Mouse (Mus musculus) frontal cortex, postnatal 14 days (tissue): ENCODE data around the gene Wdr73.
"Not testable (repeated sequence)": the region's sequence is repeated elsewhere in the genome, so short reads cannot be mapped to it uniquely, and the experiment has no call there.

ENCODE experiments used
- DNase-seq, 2 experiments: peaks; one replicate each; pipeline ENCODE4 v3.0.0; 2022; ENCODE audit warnings: low spot score in 2 of 2

The Wdr73 gene

DNA sequence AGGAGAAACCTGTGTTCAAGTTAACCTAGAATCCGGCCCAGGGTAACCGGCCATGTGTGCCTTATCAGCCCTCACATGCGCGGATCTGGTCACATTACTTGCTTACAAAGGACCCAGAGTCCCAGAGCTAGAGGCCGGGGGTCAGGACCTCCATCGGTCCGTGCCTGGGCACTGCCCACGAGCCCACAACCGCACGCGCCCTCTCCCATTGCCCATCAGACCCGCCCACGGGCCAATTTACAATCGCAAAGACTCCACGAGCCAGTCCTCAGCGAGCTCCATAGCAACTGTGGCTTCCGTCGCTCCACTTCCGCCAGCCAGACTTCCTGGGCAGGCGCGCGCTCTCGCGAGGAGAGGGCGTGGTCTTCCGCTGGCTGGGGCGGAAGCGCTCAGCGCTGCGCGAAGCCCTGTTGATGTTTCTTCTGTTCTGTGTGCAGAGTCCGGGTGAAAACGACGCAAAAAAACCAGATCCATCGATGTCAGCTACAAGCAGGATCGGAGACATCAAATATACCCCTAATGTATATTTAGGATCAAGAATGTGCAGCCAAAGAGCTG, at the start of gene Wdr73:
Gene Wdr73, minus strand, starts transcription at position 326 of the 558 bp plus-strand sequence.
- peak; percentile 82 to 83 for DNase-seq

DNA sequence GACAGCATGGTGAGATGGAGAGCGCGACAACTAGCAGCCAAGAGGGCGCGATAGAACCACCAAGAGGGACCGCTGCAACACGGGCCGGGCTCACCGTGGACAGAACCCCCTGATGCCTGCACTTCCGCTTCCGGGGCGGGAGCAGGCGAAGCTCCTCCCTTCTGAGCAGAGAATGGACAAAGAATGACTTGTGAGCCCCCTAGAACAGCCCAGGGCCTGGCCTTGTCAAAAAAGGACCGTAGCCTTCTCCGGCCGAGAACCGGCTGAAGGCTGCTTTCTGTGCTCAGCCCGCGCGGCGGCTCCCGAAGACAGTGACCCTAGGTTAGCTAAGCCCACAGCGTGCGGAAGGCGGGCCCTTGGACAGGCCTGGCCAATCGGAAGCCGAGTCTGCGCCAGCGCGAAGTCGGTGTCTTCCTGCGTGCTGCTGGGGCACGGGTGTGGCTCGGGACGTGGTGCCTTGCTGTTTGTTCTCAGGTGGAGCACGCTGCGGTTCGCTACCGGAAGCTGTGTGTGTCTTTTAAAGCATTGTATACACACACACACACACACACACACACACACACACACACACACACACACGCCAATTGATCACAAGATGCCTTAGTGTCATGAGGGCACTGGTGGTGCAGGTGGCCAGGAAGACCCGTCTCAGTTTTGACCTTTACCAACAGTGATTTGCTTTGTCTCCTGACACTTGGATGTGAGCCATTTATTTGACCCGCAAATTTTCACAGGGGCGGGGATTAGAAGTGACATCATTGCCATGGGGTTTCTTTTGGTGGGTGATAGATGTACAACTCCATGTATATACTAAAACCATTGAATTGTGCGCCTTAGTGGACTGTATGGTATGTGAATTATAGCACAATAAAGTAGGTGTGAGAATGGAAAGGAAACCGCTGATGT, 46.6 kb upstream of the Wdr73 start, which contains the start of gene Sec11a:
Gene Sec11a, minus strand, starts transcription at position 336 of the 906 bp plus-strand sequence.
- peak; percentile 90 to 92 for DNase-seq

DNA sequence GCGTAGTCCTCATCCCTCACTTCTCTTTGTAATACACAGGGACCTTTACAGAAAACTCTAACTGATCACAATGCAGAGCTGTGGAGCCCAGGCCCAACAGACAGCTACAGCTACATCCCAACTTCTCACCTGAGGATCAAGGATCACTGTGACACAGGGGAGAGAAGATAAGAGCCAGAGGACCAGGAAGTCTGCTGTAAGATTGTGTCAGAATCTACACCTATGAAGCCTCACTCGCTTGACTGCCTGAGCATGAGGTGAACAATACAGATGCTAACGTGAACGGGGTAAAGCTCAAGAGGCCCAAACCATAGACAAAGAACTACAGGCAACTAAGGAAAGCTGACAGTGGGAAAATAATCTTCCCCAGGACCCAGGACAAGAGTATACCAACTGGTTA, 38.7 kb upstream of the Wdr73 start:
- DNase-seq = no peak

DNA sequence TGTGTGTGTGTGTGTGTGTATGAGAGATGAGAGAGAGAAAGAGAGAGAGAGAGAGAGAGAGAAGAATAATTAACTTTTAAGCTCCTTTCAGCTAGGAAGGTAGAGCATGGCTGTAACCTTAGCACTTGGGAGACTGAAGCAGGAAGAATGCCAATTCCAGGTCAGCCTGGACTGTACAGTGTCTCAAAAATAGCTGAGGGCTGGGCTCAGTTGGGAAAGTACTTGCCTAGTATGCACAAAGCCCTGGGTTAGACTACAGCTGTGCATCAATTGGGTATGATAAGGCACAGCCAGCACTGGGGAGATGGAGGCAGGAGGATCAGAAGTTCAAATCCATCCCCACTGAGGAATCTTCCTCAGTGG, 36.2 kb upstream of the Wdr73 start:
- DNase-seq = not testable (repeated sequence)

DNA sequence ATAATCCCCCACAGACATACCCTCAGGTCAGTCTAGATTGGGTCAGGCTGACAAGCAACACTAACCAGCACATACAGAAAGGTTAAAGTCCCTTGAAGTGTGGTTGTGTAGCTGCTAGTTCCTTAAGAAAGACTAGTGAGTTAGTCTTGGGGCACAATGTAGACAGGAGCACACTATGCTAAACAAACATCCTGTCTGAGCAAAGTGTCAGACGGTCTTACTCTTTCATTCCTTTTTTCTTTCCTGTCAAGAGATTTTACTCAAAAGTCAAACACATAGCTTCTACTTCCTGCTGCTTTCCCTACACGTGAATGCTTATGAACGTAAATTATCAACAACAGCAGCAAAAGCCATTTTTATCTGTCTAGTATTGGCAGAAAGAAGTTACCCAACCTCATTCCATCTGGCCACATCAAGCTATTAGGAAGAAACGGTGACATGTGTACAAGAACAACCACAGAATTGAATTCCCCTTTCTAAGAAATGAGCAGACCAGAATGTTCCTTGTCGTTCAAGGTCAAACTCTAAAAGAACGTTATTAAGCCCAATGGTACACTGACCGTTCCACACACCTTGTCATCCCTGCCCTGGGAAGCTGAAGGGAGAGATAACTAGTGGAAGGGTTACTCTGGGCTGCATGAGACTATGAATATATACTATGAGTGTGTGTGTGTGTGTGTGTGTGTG, 35.7 kb upstream of the Wdr73 start:
- not testable (repeated sequence) for DNase-seq

DNA sequence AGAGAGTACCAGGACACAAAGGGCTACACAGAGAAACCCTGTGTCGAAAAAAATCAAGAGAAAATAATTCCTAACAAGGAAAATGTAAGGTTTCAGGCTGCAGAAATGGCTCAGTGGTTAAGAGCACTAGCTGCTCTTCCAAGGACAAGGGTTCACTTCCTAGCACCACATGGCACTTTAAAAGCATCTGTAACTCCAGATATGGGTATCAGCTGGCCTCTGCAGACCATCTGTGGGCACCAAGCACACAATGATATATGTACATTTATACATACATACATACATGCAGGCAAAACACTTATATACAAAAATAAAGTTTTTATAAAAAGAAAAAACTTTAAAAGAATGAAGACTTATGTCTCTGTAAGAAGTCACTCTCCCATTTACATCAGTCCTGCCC, 34.8 kb upstream of the Wdr73 start:
- no peak for DNase-seq

DNA sequence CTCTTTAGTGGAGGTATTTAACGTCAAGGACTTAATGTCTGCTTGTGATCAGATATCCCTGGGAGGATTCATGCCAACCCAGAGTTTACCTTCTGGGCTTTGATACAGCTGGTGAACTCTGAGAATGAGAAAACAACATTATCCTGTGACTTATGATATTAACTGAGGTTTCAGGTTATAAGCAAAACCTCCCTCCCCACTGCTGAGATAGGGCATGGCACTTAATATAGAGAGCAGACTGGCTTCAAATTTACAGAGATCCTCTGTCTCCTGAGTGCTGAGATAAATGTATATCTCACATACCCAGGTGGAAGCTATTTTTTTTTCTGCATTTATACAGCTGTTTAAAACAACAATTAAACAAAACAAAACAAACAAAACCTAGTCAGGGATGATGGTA, 31.7 kb upstream of the Wdr73 start:
- no peak for DNase-seq

DNA sequence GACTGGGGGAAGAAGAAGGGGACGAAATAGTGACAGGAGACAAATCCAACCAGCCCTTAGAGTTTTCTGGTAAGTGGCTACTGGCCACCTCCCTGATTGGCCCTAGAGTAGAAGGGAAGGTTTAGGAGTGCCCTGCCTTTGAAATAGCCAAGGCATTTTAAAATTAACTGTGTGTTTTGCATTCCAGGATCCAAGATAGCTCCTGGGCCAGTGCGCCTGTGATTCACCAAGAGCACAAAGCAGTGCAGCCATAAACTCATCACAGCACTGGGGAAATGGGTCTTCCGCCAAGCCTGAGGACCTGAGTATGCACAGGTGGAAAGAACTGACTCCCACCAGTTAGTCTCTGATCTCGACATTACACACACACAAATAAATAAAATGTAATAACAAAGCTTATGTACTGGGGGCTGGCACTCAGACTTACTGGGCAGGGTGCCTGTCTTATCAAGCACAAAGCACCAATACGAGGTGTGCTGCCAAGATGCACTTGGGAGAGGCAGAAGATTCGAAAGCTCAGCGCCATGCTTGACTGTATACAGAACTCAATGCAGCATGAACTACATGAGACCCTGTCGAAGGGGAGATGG, 30.6 kb upstream of the Wdr73 start:
- no peak for DNase-seq

DNA sequence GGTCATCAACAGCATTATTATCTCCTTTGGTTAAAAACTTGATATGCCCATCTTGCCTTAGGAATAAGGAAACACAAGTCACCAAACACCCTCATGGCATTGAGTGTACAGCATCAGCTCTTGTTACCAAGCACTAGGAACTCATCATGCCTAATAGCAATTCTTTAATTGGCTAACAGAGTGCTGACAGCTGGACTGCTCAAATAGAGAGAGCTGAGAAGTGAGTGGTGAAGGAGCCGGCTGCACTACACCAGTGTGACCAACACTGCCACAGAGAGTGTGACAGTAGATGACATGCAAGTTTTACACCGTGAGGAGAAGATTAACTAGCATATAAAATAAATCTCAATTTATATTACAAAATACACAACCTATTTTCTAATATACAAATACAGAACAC, 22.1 kb upstream of the Wdr73 start:
- no peak for DNase-seq

DNA sequence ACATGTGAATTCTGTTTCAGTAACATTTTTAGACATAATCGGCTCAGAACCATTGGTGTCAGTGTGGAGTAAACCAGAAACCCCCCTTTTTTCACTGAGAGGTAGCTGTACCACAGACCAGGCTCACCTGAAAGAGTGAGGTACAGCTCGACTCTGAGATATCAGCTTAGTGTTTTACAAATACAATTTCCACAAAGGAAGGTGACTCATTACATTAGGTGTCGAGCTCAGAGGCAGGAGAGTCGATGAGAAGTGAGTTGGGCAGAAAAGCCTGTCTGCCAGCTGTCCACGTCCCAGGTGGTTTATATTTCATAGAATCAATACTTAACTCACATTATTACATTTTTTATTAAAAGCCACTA, 18.6 kb upstream of the Wdr73 start:
- no peak for DNase-seq

DNA sequence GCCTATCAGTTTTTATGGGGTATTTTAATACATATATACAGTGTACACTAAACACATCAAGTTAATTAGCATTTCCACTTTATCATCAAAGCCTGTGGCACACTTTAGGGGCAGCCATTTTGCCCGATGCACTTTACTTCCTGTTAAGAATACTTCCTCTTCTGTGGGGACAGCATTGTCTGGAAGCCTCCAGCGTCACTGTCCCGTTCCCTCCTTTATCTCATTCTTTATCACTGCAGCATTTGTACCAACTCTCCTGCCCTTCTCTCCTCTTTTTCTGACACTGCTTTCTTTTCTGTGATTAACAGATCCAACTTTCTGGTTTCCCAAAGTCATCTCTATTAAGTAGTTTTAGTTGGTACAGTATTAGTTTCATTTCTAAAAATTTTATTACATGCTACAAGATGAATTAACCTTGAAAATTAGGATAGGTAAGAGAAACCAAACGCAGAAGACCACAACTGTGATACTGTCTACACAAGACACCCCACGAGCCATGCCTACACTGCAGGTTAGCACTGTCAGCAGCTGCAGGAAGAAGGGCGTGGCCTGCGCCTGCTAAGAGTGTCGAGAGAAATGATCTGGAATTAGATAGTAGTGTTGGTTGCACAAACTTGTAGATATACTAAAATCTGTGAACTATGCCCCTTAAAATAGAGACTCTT, 18.0 kb upstream of the Wdr73 start:
- no peak for DNase-seq

DNA sequence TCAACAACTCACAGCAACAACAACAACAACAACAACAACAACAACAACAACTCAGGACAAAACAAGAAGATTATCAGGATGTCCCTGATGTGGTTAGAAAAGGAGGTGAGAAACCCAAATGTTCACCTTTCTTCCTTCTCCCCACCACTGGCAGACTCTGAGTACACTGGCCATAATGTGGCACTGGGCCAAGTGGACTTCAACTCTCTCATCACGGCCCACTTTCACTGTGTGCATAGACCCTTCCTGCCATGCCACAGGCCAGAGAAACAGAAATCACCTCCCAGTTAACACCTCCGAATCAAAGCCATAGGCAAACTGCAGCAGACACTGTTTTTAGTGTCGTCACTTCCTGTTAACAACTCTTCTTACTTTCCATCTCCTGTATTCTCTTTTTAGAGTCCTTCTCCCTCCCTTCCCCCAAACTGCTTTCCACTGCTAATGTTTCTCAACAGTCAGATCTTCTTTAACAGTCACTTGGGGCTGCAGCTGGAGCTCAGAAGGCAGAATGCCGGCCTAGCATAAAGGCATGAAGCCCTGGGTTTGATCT, 16.9 kb upstream of the Wdr73 start:
- no peak for DNase-seq

DNA sequence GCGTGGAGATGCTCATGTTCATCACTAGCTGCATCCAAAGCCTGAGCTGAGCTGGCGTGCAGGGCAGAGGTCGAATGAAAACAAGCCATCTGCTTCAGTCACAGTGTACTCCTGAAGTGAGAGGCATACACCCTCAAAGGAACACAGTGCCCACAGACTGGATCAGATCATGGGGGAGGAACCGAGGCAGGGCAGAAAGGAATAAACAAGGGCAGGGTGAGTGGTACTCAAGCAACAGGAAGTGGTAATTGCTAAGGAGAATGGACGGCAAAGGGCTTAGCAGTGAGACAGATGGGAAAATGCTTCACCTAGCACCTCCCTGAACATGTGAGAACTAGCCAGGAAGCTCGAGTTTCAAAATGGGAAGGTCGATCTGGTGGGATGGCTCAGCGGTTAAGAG, 11.4 kb upstream of the Wdr73 start:
- no peak for DNase-seq

DNA sequence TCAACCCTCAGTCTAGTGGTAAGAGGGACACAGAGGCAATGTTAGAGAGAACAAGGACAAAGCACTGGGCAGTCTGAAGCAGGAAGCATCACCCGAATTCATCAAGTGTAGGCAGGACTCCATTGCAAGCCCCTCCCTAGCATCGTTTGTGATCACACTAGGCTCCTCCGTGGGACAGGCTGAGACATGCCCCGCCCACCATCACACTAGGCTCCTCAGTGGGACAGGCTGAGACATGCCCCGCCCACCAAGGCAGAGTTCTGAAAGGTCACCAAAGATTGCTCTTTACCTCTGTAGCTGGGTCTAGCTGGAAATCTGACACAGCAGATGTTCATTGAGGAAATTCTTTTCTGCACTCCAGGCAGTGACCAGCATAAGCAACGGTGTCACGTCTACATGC, 10.0 kb upstream of the Wdr73 start:
- no peak for DNase-seq

DNA sequence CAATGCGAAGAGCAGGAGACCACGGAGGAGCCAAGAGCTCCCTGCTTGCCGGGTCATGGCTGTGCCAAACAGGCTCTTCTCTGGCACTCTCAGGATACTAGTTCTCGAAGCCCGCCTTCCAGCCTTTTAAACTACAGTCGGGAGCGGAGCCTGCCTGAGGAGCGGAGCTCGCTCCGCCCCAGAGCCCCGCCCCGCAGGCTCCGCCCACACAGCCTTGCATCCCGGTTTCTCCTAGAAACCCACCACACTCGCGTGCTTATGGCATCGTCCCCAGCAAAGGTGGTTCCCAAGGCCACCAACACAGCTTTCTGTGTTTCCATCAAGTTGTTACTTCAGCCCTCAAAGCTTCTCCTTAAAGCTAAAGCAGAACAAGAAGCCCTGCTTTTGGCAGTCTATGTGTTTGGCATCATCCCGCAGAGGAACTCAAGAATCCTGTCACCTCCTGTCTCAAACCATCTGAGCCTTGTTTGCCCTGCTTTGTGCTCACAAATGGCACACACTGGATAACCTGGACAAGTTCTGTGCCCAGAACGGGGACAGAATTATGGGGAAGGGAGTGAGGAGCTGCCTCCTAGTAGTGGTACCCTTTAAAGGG, 3.9 kb upstream of the Wdr73 start, which contains the start of gene Nmb:
Gene Nmb, minus strand, starts transcription at position 156 of the 595 bp plus-strand sequence.
- peak; percentile 39 to 61 for DNase-seq

DNA sequence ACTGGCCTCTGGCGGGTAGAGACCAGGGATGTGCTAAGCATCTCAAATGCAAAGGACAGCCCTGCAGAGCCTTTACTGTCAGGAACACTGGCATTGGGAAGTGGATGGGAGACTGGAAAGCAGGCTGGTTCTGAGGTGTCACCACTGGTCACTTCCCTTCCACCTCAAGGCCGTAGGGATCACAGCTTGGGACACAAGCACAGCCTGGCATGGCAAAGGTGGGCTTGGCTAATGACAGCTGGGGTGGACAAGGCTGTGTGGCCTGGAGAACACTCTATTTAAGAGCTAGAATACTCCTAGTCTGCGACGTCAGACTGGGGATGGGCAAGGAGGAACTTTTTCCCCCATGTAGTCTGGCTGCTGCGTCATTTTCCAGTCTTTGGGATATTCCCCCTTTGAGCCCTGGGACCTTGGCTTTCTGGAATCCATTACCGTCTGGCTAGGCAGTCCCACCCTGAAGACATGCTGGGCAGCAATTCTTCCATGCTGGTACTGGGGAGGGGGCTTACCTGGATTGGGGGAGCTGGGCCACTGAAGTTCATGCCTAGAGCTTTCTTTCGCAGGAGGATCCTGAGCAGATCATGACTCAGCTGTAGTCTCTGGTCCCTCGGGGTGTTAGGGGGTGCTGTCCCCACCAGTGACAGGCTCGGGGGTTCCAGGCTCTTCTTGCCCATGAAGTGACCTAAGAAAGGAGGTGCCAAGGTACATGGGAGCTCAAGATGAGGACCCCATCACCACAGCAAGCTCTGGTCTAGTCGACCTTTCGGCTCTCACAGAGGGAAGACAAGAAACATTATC, 2.8 kb upstream of the Wdr73 start:
- no peak for DNase-seq

DNA sequence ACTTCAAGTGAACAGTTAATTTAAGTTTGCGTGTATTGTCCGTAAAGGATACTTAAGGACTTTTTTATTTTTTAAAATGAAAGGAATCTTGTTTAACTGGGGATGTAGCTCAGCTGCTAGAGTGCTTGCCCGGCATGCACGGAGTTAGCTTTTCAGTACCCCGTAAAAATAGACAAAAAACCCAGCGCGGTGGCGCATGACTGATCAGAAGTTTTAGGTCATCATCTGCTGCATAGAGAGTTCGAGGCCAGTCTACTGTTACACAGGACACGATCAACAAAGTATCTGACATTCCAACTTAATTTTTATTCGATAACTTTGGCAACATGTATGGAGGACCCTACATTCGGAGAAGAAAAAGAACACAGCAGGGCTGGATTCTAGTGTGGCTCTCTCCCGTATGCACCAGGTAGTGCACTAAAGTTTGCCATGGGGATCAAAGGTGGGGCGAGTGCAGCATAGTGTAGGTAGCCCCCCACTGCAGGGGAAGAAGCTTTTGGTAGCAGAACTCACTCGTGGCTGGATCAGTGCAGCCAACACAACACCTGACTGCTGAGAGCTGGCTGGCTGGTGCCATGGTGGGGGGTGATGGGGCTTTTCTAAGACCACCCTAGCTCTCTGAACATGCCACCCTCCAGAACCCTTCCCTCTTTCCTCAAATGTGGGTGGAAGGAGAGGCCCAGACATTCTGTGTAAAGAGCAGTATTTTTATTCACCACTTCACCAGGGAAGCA, 639 bp upstream of the Wdr73 start:
- DNase-seq = no peak

DNA sequence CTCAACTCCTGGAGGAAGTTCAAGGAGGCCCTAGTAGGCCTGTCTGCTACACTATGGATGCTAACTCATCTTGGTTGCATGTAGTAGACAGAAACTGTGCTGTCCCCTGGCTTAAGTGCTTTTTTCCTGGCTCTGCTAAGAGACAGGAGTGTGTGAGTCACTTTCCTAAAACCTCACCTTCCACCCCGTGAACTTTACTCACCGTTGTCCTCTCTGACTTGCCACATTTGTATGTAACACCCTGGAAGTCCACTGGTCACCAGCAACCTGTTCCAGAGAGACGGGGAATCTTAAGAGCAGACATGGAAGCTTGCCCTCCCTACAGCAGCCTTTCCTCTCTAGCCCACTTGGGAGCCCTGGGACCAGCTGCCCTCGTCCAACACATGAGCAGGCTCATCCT, 3.3 kb downstream of the Wdr73 start:
- DNase-seq = no peak

DNA sequence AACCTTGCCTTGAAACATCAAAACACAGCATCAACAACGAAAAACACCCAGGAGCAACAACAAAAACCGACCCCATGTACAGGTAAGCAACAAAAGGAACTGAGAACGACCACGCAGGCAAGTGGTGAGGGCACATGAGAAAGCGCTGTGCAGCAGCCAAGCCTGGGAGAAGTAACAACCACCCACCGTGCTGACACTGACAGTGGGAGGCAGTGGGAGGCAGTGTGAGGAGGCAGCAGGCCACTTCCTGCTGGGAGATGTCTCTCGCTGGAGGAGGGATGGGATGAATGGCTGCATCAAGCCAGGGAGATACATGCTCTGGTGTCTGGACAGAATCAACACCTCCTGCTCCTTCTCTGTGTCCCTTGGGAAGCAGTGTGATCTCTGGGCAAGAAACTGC, 3.9 kb downstream of the Wdr73 start:
- no peak for DNase-seq
